Mouse (Mus musculus): Measurements from ENCODE around the gene Lactbl1. TPM values are rescaled to one million over a fixed set of nuclear protein-coding genes. Genes with fewer than 3 reads are reported as not detected.

The Lactbl1 gene
- polyA plus RNA-seq, 1 experiment: 0.47 TPM

- H3K36me3 ChIP-seq (ENCODE audit: control insufficient read depth, insufficient read depth, low read length): no peaks in the 10 kb centered on the region
- TF ChIP-seq POLR2A (IDR thresholded peaks at IDR 0.05; ENCODE audit: control insufficient read depth, low read depth, low read length) (no peak), CTCF (IDR thresholded peaks at IDR 0.05; ENCODE audit: control insufficient read depth, insufficient read depth, insufficient replicate concordance, low read depth, low read length) (no peak)
These were observed 42.6 kb downstream of the Lactbl1 start for GRCm38 (mm10) chr4:136665068-136665467.

GRCm38 (mm10) chr4:136666002-136666401 is 43.6 kb downstream of the Lactbl1 start:
- Histone ChIP-seq H3K36me3 (ENCODE audit: control insufficient read depth, insufficient read depth, low read length) (no peaks in the 10 kb centered on the region), H3K4me1 (ENCODE audit: control insufficient read depth, insufficient read depth, low read length) (no peaks in the 10 kb centered on the region; the same call in 1 of the 2 replicates), H3K4me3 (ENCODE audit: control insufficient read depth, low read depth, low read length) (no peak overlapping the region), H3K27me3 (ENCODE audit: control insufficient read depth, insufficient read depth, low read length) (no peaks in the 10 kb centered on the region), H3K27ac (ENCODE audit: control insufficient read depth, insufficient read depth, low read depth, low read length) (no peak overlapping the region)
- TF ChIP-seq POLR2A (IDR thresholded peaks at IDR 0.05; ENCODE audit: control insufficient read depth, low read depth, low read length) (no peak), CTCF (IDR thresholded peaks at IDR 0.05; ENCODE audit: control insufficient read depth, insufficient read depth, insufficient replicate concordance, low read depth, low read length) (peak; percentile 90)

More at GRCm38 (mm10) chr4:136665068-136665467, 42.6 kb downstream of the Lactbl1 start:
- no peaks in the 10 kb centered on the region; the same call in 1 of the 2 replicates for H3K4me1 ChIP-seq (ENCODE audit: control insufficient read depth, insufficient read depth, low read length)
- no peak overlapping the region for H3K4me3 ChIP-seq (ENCODE audit: control insufficient read depth, low read depth, low read length)
- no peaks in the 10 kb centered on the region for H3K27me3 ChIP-seq (ENCODE audit: control insufficient read depth, insufficient read depth, low read length)
- no peak overlapping the region for H3K27ac ChIP-seq (ENCODE audit: control insufficient read depth, insufficient read depth, low read depth, low read length)

GRCm38 (mm10) chr4:136667757-136668156 is 45.3 kb downstream of the Lactbl1 start:
- Histone ChIP-seq H3K4me1 (ENCODE audit: control insufficient read depth, insufficient read depth, low read length) (no peaks in the 10 kb centered on the region; the same call in 1 of the 2 replicates), H3K4me3 (ENCODE audit: control insufficient read depth, low read depth, low read length) (no peak overlapping the region), H3K36me3 (ENCODE audit: control insufficient read depth, insufficient read depth, low read length) (no peaks in the 10 kb centered on the region), H3K27ac (ENCODE audit: control insufficient read depth, insufficient read depth, low read depth, low read length) (no peak overlapping the region), H3K27me3 (ENCODE audit: control insufficient read depth, insufficient read depth, low read length) (no peaks in the 10 kb centered on the region)
- TF ChIP-seq POLR2A (IDR thresholded peaks at IDR 0.05; ENCODE audit: control insufficient read depth, low read depth, low read length) (no peak), CTCF (IDR thresholded peaks at IDR 0.05; ENCODE audit: control insufficient read depth, insufficient read depth, insufficient replicate concordance, low read depth, low read length) (no peak)

- no peaks in the 10 kb centered on the region for H3K27me3 ChIP-seq (ENCODE audit: control insufficient read depth, insufficient read depth, low read length)
- H3K27ac ChIP-seq (ENCODE audit: control insufficient read depth, insufficient read depth, low read depth, low read length): no peak overlapping the region
- no peak for TF ChIP-seq CTCF (IDR thresholded peaks at IDR 0.05; ENCODE audit: control insufficient read depth, insufficient read depth, insufficient replicate concordance, low read depth, low read length)
- TF ChIP-seq POLR2A (IDR thresholded peaks at IDR 0.05; ENCODE audit: control insufficient read depth, low read depth, low read length): no peak
- no peaks in the 10 kb centered on the region for H3K36me3 ChIP-seq (ENCODE audit: control insufficient read depth, insufficient read depth, low read length)
- no peaks in the 10 kb centered on the region for H3K4me1 ChIP-seq (ENCODE audit: control insufficient read depth, insufficient read depth, low read length)
- H3K4me3 ChIP-seq (ENCODE audit: control insufficient read depth, low read depth, low read length): peak overlapping the region; percentile 25
These were observed 50.1 kb downstream of the Lactbl1 start for GRCm38 (mm10) chr4:136672335-136673090.

GRCm38 (mm10) chr4:136675439-136675838 is 53.0 kb downstream of the Lactbl1 start:
- Histone ChIP-seq H3K27ac (ENCODE audit: control insufficient read depth, insufficient read depth, low read depth, low read length) (no peak overlapping the region), H3K36me3 (ENCODE audit: control insufficient read depth, insufficient read depth, low read length) (no peaks in the 10 kb centered on the region), H3K27me3 (ENCODE audit: control insufficient read depth, insufficient read depth, low read length) (no peaks in the 10 kb centered on the region), H3K4me1 (ENCODE audit: control insufficient read depth, insufficient read depth, low read length) (peaks cover 7% of the 10 kb centered on the region), H3K4me3 (ENCODE audit: control insufficient read depth, low read depth, low read length) (no peak overlapping the region)
- no peak for TF ChIP-seq POLR2A (IDR thresholded peaks at IDR 0.05; ENCODE audit: control insufficient read depth, low read depth, low read length)
- no peak for TF ChIP-seq CTCF (IDR thresholded peaks at IDR 0.05; ENCODE audit: control insufficient read depth, insufficient read depth, insufficient replicate concordance, low read depth, low read length)

- Histone ChIP-seq H3K36me3 (ENCODE audit: control insufficient read depth, insufficient read depth, low read length) (no peaks in the 10 kb centered on the region), H3K4me1 (ENCODE audit: control insufficient read depth, insufficient read depth, low read length) (peaks cover 9% of the 10 kb centered on the region), H3K27me3 (ENCODE audit: control insufficient read depth, insufficient read depth, low read length) (no peaks in the 10 kb centered on the region), H3K4me3 (ENCODE audit: control insufficient read depth, low read depth, low read length) (no peak overlapping the region), H3K27ac (ENCODE audit: control insufficient read depth, insufficient read depth, low read depth, low read length) (no peak overlapping the region)
- TF ChIP-seq CTCF (IDR thresholded peaks at IDR 0.05; ENCODE audit: control insufficient read depth, insufficient read depth, insufficient replicate concordance, low read depth, low read length) (peak; percentile 95), POLR2A (IDR thresholded peaks at IDR 0.05; ENCODE audit: control insufficient read depth, low read depth, low read length) (no peak)
These were observed 56.1 kb downstream of the Lactbl1 start for GRCm38 (mm10) chr4:136678480-136678879.

- no peaks in the 10 kb centered on the region for H3K27me3 ChIP-seq (ENCODE audit: control insufficient read depth, insufficient read depth, low read length)
- H3K4me1 ChIP-seq (ENCODE audit: control insufficient read depth, insufficient read depth, low read length): peaks cover 9% of the 10 kb centered on the region
- H3K4me3 ChIP-seq (ENCODE audit: control insufficient read depth, low read depth, low read length): no peak overlapping the region
- TF ChIP-seq POLR2A (IDR thresholded peaks at IDR 0.05; ENCODE audit: control insufficient read depth, low read depth, low read length) (no peak), CTCF (IDR thresholded peaks at IDR 0.05; ENCODE audit: control insufficient read depth, insufficient read depth, insufficient replicate concordance, low read depth, low read length) (no peak)
- no peaks in the 10 kb centered on the region for H3K36me3 ChIP-seq (ENCODE audit: control insufficient read depth, insufficient read depth, low read length)
- no peak overlapping the region for H3K27ac ChIP-seq (ENCODE audit: control insufficient read depth, insufficient read depth, low read depth, low read length)
These were observed 56.8 kb downstream of the Lactbl1 start for GRCm38 (mm10) chr4:136679221-136679620.

Measured in testis, adult 2 months (tissue).